Mouse (Mus musculus): Measurements from ENCODE around the gene Slc25a51. TPM values are rescaled to one million over a fixed set of nuclear protein-coding genes. Genes with fewer than 3 reads are reported as not detected.
"Not testable (repeated sequence)": the region's sequence is repeated elsewhere in the genome, so short reads cannot be mapped to it uniquely, and the experiment has no call there.

Gene Slc25a51
- polyA plus RNA-seq, 1 experiment: not detected

- Histone ChIP-seq H3K27ac (ENCODE audit: insufficient read depth, low read depth, low read length) (no peak overlapping the region), H3K4me1 (ENCODE audit: control insufficient read depth, insufficient read depth, low read length) (no peaks in the 10 kb centered on the region)
- WGBS: 86% methylated on average over 5 of the region's 5 CpGs
These were observed 14.9 kb downstream of the Slc25a51 start for GRCm38 (mm10) chr4:45393658-45394057.

GRCm38 (mm10) chr4:45392994-45393393 lies 15.6 kb downstream of the Slc25a51 start:
- WGBS: 77% methylated on average over 8 of the region's 8 CpGs

More at GRCm38 (mm10) chr4:45393658-45394057, 14.9 kb downstream of the Slc25a51 start:
- TF ChIP-seq POLR2A (IDR thresholded peaks at IDR 0.05; ENCODE audit: insufficient read depth, low read depth, low read length): no peak
- no peak for TF ChIP-seq CTCF (IDR thresholded peaks at IDR 0.05; ENCODE audit: insufficient read depth, low read depth, low read length)
- no peak overlapping the region for H3K4me3 ChIP-seq (ENCODE audit: insufficient read depth, low read depth, low read length)

GRCm38 (mm10) chr4:45392572-45392971 lies 16.0 kb downstream of the Slc25a51 start:
- TF ChIP-seq POLR2A (IDR thresholded peaks at IDR 0.05; ENCODE audit: insufficient read depth, low read depth, low read length) (no peak), CTCF (IDR thresholded peaks at IDR 0.05; ENCODE audit: insufficient read depth, low read depth, low read length) (no peak)
- no peak overlapping the region for H3K27ac ChIP-seq (ENCODE audit: insufficient read depth, low read depth, low read length)
- H3K4me1 ChIP-seq (ENCODE audit: control insufficient read depth, insufficient read depth, low read length): no peaks in the 10 kb centered on the region
- 71% methylated on average over 11 of the region's 11 CpGs for WGBS
- no peak overlapping the region for H3K4me3 ChIP-seq (ENCODE audit: insufficient read depth, low read depth, low read length)

More at GRCm38 (mm10) chr4:45392994-45393393, 15.6 kb downstream of the Slc25a51 start:
- Histone ChIP-seq H3K4me1 (ENCODE audit: control insufficient read depth, insufficient read depth, low read length) (no peaks in the 10 kb centered on the region), H3K4me3 (ENCODE audit: insufficient read depth, low read depth, low read length) (no peak overlapping the region), H3K27ac (ENCODE audit: insufficient read depth, low read depth, low read length) (no peak overlapping the region)
- no peak for TF ChIP-seq CTCF (IDR thresholded peaks at IDR 0.05; ENCODE audit: insufficient read depth, low read depth, low read length)
- TF ChIP-seq POLR2A (IDR thresholded peaks at IDR 0.05; ENCODE audit: insufficient read depth, low read depth, low read length): no peak

- H3K4me1 ChIP-seq (ENCODE audit: control insufficient read depth, insufficient read depth, low read length): no peaks in the 10 kb centered on the region
- 66% methylated on average over 4 of the region's 4 CpGs for WGBS
- TF ChIP-seq CTCF (IDR thresholded peaks at IDR 0.05; ENCODE audit: insufficient read depth, low read depth, low read length): no peak
- no peak for TF ChIP-seq POLR2A (IDR thresholded peaks at IDR 0.05; ENCODE audit: insufficient read depth, low read depth, low read length)
- no peak overlapping the region for H3K27ac ChIP-seq (ENCODE audit: insufficient read depth, low read depth, low read length)
- no peak overlapping the region for H3K4me3 ChIP-seq (ENCODE audit: insufficient read depth, low read depth, low read length)
These were observed 16.5 kb downstream of the Slc25a51 start for GRCm38 (mm10) chr4:45392099-45392498.

- not testable (repeated sequence) for H3K4me3 ChIP-seq (ENCODE audit: insufficient read depth, low read depth, low read length); H3K4me1 ChIP-seq (ENCODE audit: control insufficient read depth, insufficient read depth, low read length); H3K27ac ChIP-seq (ENCODE audit: insufficient read depth, low read depth, low read length)
- 98% methylated on average over 5 of the region's 5 CpGs for WGBS
These were observed 21.3 kb downstream of the Slc25a51 start for GRCm38 (mm10) chr4:45387296-45387695.

- WGBS: 81% methylated on average over 2 of the region's 2 CpGs
- H3K4me1 ChIP-seq (ENCODE audit: control insufficient read depth, insufficient read depth, low read length); H3K4me3 ChIP-seq (ENCODE audit: insufficient read depth, low read depth, low read length); H3K27ac ChIP-seq (ENCODE audit: insufficient read depth, low read depth, low read length): not testable (repeated sequence)
These were observed 26.4 kb downstream of the Slc25a51 start for GRCm38 (mm10) chr4:45382133-45382532.

GRCm38 (mm10) chr4:45380903-45381580 lies 27.5 kb downstream of the Slc25a51 start:
- H3K4me3 ChIP-seq (ENCODE audit: insufficient read depth, low read depth, low read length); H3K4me1 ChIP-seq (ENCODE audit: control insufficient read depth, insufficient read depth, low read length); H3K27ac ChIP-seq (ENCODE audit: insufficient read depth, low read depth, low read length): not testable (repeated sequence)
- WGBS: 71% methylated on average over 10 of the region's 10 CpGs

GRCm38 (mm10) chr4:45376573-45376972 lies 32.0 kb downstream of the Slc25a51 start:
- H3K27ac ChIP-seq (ENCODE audit: insufficient read depth, low read depth, low read length): no peak overlapping the region
- H3K4me3 ChIP-seq (ENCODE audit: insufficient read depth, low read depth, low read length): no peak overlapping the region
- WGBS: 79% methylated on average over 4 of the region's 4 CpGs
- no peaks in the 10 kb centered on the region for H3K4me1 ChIP-seq (ENCODE audit: control insufficient read depth, insufficient read depth, low read length)
- TF ChIP-seq POLR2A (IDR thresholded peaks at IDR 0.05; ENCODE audit: insufficient read depth, low read depth, low read length): no peak
- TF ChIP-seq CTCF (IDR thresholded peaks at IDR 0.05; ENCODE audit: insufficient read depth, low read depth, low read length): no peak

- WGBS: 87% methylated on average over 5 of the region's 5 CpGs
- no peak for TF ChIP-seq POLR2A (IDR thresholded peaks at IDR 0.05; ENCODE audit: insufficient read depth, low read depth, low read length)
- TF ChIP-seq CTCF (IDR thresholded peaks at IDR 0.05; ENCODE audit: insufficient read depth, low read depth, low read length): no peak
- Histone ChIP-seq H3K4me3 (ENCODE audit: insufficient read depth, low read depth, low read length) (no peak overlapping the region), H3K27ac (ENCODE audit: insufficient read depth, low read depth, low read length) (no peak overlapping the region), H3K4me1 (ENCODE audit: control insufficient read depth, insufficient read depth, low read length) (no peaks in the 10 kb centered on the region)
These were observed 33.7 kb downstream of the Slc25a51 start for GRCm38 (mm10) chr4:45374879-45375278.

- TF ChIP-seq POLR2A (IDR thresholded peaks at IDR 0.05; ENCODE audit: insufficient read depth, low read depth, low read length): no peak
- H3K4me1 ChIP-seq (ENCODE audit: control insufficient read depth, insufficient read depth, low read length): no peaks in the 10 kb centered on the region
- 42% methylated on average over 3 of the region's 3 CpGs for WGBS
- no peak overlapping the region for H3K27ac ChIP-seq (ENCODE audit: insufficient read depth, low read depth, low read length)
- H3K4me3 ChIP-seq (ENCODE audit: insufficient read depth, low read depth, low read length): no peak overlapping the region
These were observed 37.3 kb downstream of the Slc25a51 start for GRCm38 (mm10) chr4:45371261-45371660.
